Mouse (Mus musculus) intestine, embryonic 16.5 days (tissue): ENCODE measurements at regions not wholly inside any gene's neighbourhood (a gene's known extent, or its start where the extent isn't known, plus 50 kb on each side); places are given as distances from the start of the nearest gene placed in this dataset.

Source experiments
- ATAC-seq: fragments of 200-750 bp; cut with Nextera tagmentation; 2 replicates; pipeline ENCODE4 v1.8.0; 2017; ENCODE audit warnings: moderate TSS enrichment, moderate library complexity
- H3K27ac ChIP-seq: fragments of 300-500 bp; sonication (generic); 2 replicates; pipeline ENCODE4 v1.5.1; 2014; ENCODE audit warnings: mild to moderate bottlenecking, low read length
- H3K27me3 ChIP-seq: fragments of 300-500 bp; sonication (generic); replicated peaks from 2 replicates; pipeline ENCODE4 v1.6.1; 2014; ENCODE audit warnings: low read length, control low read depth, mixed read lengths; ENCODE audit not compliant: control insufficient read depth, insufficient read depth
- H3K36me3 ChIP-seq: fragments of 300-500 bp; sonication (generic); 2 replicates; pipeline ENCODE4 v1.6.1; 2014; ENCODE audit warnings: low read length, control low read depth; ENCODE audit not compliant: control insufficient read depth, insufficient read depth
- H3K4me1 ChIP-seq: fragments of 300-500 bp; sonication (generic); 2 replicates; pipeline ENCODE4 v1.6.1; 2014; ENCODE audit warnings: low read length, control low read depth, mixed read lengths; ENCODE audit not compliant: control insufficient read depth, insufficient read depth
- H3K4me2 ChIP-seq: fragments of 300-500 bp; sonication (generic); 2 replicates; pipeline ENCODE4 v1.6.1; 2014; ENCODE audit warnings: low read depth, low read length, control low read depth
- H3K4me3 ChIP-seq: fragments of 300-500 bp; sonication (generic); 2 replicates; pipeline ENCODE4 v1.5.1; 2014; ENCODE audit warnings: mild to moderate bottlenecking, low read length
- H3K9ac ChIP-seq: fragments of 300-500 bp; sonication (generic); 2 replicates; pipeline ENCODE4 v1.6.1; 2014; ENCODE audit warnings: low read depth, low read length
- H3K9me3 ChIP-seq: fragments of 300-500 bp; sonication (generic); 2 replicates; pipeline ENCODE4 v1.6.1; 2016; ENCODE audit warnings: low read length, control low read depth; ENCODE audit not compliant: control insufficient read depth
- WGBS: fragments of 180-500 bp; shearing (Covaris S2); extraction: QIAGEN DNeasy Blood & Tissue Kit; methylation state at CpG from one replicate; pipeline ENCODE4 v1.1.7; 2014; 5-methylcytosine and 5-hydroxymethylcytosine counted together

DNA sequence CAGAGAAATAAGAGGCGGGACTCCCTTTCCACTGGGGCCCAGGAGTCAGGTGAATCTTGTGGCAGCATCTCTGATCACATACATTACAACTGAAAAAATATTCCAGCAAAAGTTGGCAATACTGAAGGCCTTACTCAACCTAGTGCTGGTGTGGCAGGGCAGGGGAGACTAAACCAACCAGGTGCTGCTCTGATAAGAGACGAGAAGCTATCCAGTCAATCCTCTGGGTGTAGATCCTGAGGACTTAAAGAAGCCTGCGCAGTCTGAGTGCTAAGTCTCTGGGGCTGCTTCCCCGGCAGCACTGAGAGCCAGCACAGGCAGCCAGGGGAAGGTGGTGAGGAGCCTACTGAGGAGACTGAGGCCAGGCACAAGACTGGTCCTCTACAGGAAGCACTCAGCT, 51.0 kb upstream of the Plcl2 start:
- Histone ChIP-seq H3K27ac (no peak overlapping the region), H3K36me3 (no peaks in the 10 kb centered on the region), H3K27me3 (no peaks in the 10 kb centered on the region), H3K9me3 (no peaks in the 10 kb centered on the region), H3K9ac (no peak overlapping the region), H3K4me2 (no peak overlapping the region), H3K4me3 (no peak overlapping the region), H3K4me1 (no peaks in the 10 kb centered on the region)
- no peak for ATAC-seq
- 73% methylated on average over 4 of the region's 4 CpGs for WGBS
